Mouse (Mus musculus): Measurements from ENCODE around the gene Fam20c.

- no peak for TF ChIP-seq CTCF (IDR thresholded peaks at IDR 0.05; ENCODE audit: low read depth)
- no peak for TF ChIP-seq EP300 (optimal IDR thresholded peaks at IDR 0.05)
These were observed 28.9 kb downstream of the Fam20c start for GRCm38 (mm10) chr5:138783181-138783580.
